Mouse (Mus musculus): Measurements from ENCODE around the gene Gnb3. TPM values are rescaled to one million over a fixed set of nuclear protein-coding genes. Genes with fewer than 3 reads are reported as not detected.
A peak's percentile ranks its signal among the peaks of the same experiment; 100 is the strongest.

Gene Gnb3
- polyA plus RNA-seq, 1 experiment from 2014 or later: 0.54 TPM

- no peaks in the 10 kb centered on the region for H3K27me3 ChIP-seq (ENCODE audit: control insufficient read depth, insufficient read depth, low read length)
- H3K9ac ChIP-seq (replicated peaks; ENCODE audit: low read depth, low read length): 0 out of 2 replicates have a peak overlapping the region, but pooled peaks have one; percentile 11
- H3K9me3 ChIP-seq (ENCODE audit: control insufficient read depth, low read length): no peaks in the 10 kb centered on the region
- no peaks in the 10 kb centered on the region for H3K36me3 ChIP-seq (ENCODE audit: control insufficient read depth, insufficient read depth, low read length)
- no peak overlapping the region for H3K4me3 ChIP-seq (ENCODE audit: low read depth, low read length)
- H3K4me1 ChIP-seq (ENCODE audit: control insufficient read depth, insufficient read depth, low read length): peaks cover 54% of the 10 kb centered on the region
- peak overlapping the region; percentile 71; the same call in 1 of the 2 replicates for H3K27ac ChIP-seq (ENCODE audit: low read depth, low read length)
- H3K4me2 ChIP-seq (ENCODE audit: low read depth, low read length): no peak overlapping the region; the same call in 1 of the 2 replicates
- WGBS: 88% methylated on average over 9 of the region's 9 CpGs
- ATAC-seq (ENCODE audit: low read depth): no peak
These were observed 20.4 kb upstream of the Gnb3 start for GRCm38 (mm10) chr6:124860511-124860910.

- no peak for ATAC-seq (ENCODE audit: low read depth)
- WGBS: 11% methylated on average over 12 of the region's 12 CpGs
- Histone ChIP-seq H3K4me3 (ENCODE audit: low read depth, low read length) (0 out of 2 replicates have a peak overlapping the region, but pooled peaks have one; percentile 9), H3K9ac (replicated peaks; ENCODE audit: low read depth, low read length) (peak overlapping the region; percentile 37; the same call in 1 of the 2 replicates), H3K9me3 (ENCODE audit: control insufficient read depth, low read length) (no peaks in the 10 kb centered on the region), H3K4me1 (ENCODE audit: control insufficient read depth, insufficient read depth, low read length) (peaks cover 50% of the 10 kb centered on the region), H3K36me3 (ENCODE audit: control insufficient read depth, insufficient read depth, low read length) (no peaks in the 10 kb centered on the region), H3K27me3 (ENCODE audit: control insufficient read depth, insufficient read depth, low read length) (no peaks in the 10 kb centered on the region), H3K4me2 (ENCODE audit: low read depth, low read length) (peak overlapping the region; percentile 37), H3K27ac (ENCODE audit: low read depth, low read length) (peak overlapping the region; percentile 71)
These were observed 19.6 kb upstream of the Gnb3 start for GRCm38 (mm10) chr6:124859725-124860124.

GRCm38 (mm10) chr6:124858561-124859318, 18.7 kb upstream of the Gnb3 start:
- H3K4me2 ChIP-seq (ENCODE audit: low read depth, low read length): peak overlapping the region; percentile 76; the same call in 1 of the 2 replicates
- 78% methylated on average over 28 of the region's 28 CpGs for WGBS
- no peaks in the 10 kb centered on the region for H3K9me3 ChIP-seq (ENCODE audit: control insufficient read depth, low read length)
- no peak overlapping the region for H3K27ac ChIP-seq (ENCODE audit: low read depth, low read length)
- no peak overlapping the region for H3K9ac ChIP-seq (replicated peaks; ENCODE audit: low read depth, low read length)
- no peaks in the 10 kb centered on the region for H3K27me3 ChIP-seq (ENCODE audit: control insufficient read depth, insufficient read depth, low read length)
- no peak overlapping the region for H3K4me3 ChIP-seq (ENCODE audit: low read depth, low read length)
- ATAC-seq (ENCODE audit: low read depth): no peak
- peaks cover 44% of the 10 kb centered on the region for H3K4me1 ChIP-seq (ENCODE audit: control insufficient read depth, insufficient read depth, low read length)
- H3K36me3 ChIP-seq (ENCODE audit: control insufficient read depth, insufficient read depth, low read length): no peaks in the 10 kb centered on the region

- Histone ChIP-seq H3K36me3 (ENCODE audit: control insufficient read depth, insufficient read depth, low read length) (no peaks in the 10 kb centered on the region), H3K9ac (replicated peaks; ENCODE audit: low read depth, low read length) (peak overlapping the region; percentile 95; the same call in 1 of the 2 replicates), H3K4me2 (ENCODE audit: low read depth, low read length) (peak overlapping the region; percentile 76), H3K27me3 (ENCODE audit: control insufficient read depth, insufficient read depth, low read length) (no peaks in the 10 kb centered on the region), H3K4me3 (ENCODE audit: low read depth, low read length) (peak overlapping the region; percentile 71), H3K9me3 (ENCODE audit: control insufficient read depth, low read length) (no peaks in the 10 kb centered on the region), H3K4me1 (ENCODE audit: control insufficient read depth, insufficient read depth, low read length) (peaks cover 44% of the 10 kb centered on the region), H3K27ac (ENCODE audit: low read depth, low read length) (peak overlapping the region; percentile 99)
- ATAC-seq (ENCODE audit: low read depth): no peak
- 21% methylated on average over 26 of the region's 26 CpGs for WGBS
These were observed 17.9 kb upstream of the Gnb3 start for GRCm38 (mm10) chr6:124857840-124858530.

GRCm38 (mm10) chr6:124856916-124857839, 17.1 kb upstream of the Gnb3 start, which contains the start of gene P3h3:
Gene P3h3 (minus strand): TSS chr6:124857752.
- Histone ChIP-seq H3K9ac (replicated peaks; ENCODE audit: low read depth, low read length) (peak within 1 kb of the TSS; percentile 95), H3K4me1 (ENCODE audit: control insufficient read depth, insufficient read depth, low read length) (peaks cover 37% of the 10 kb centered on the region), H3K36me3 (ENCODE audit: control insufficient read depth, insufficient read depth, low read length) (0 out of 2 replicates have a peak, but pooled peaks cover 3% of the 10 kb centered on the region), H3K27me3 (ENCODE audit: control insufficient read depth, insufficient read depth, low read length) (no peaks in the 10 kb centered on the region), H3K9me3 (ENCODE audit: control insufficient read depth, low read length) (no peaks in the 10 kb centered on the region), H3K4me3 (ENCODE audit: low read depth, low read length) (peak within 1 kb of the TSS; percentile 71), H3K27ac (ENCODE audit: low read depth, low read length) (peak within 1 kb of the TSS; percentile 99), H3K4me2 (ENCODE audit: low read depth, low read length) (peak within 1 kb of the TSS; percentile 76)
- peak; percentile 90 for ATAC-seq (ENCODE audit: low read depth)
- WGBS: under 1% methylated on average over 86 of the region's 86 CpGs

GRCm38 (mm10) chr6:124856321-124856720, 16.2 kb upstream of the Gnb3 start:
- peak overlapping the region; percentile 95 for H3K9ac ChIP-seq (replicated peaks; ENCODE audit: low read depth, low read length)
- peak overlapping the region; percentile 76 for H3K4me2 ChIP-seq (ENCODE audit: low read depth, low read length)
- H3K27me3 ChIP-seq (ENCODE audit: control insufficient read depth, insufficient read depth, low read length): no peaks in the 10 kb centered on the region
- H3K27ac ChIP-seq (ENCODE audit: low read depth, low read length): peak overlapping the region; percentile 99
- peak overlapping the region; percentile 71 for H3K4me3 ChIP-seq (ENCODE audit: low read depth, low read length)
- WGBS: 6% methylated on average over 13 of the region's 14 CpGs
- peaks cover 29% of the 10 kb centered on the region for H3K4me1 ChIP-seq (ENCODE audit: control insufficient read depth, insufficient read depth, low read length)
- H3K9me3 ChIP-seq (ENCODE audit: control insufficient read depth, low read length): no peaks in the 10 kb centered on the region
- ATAC-seq (ENCODE audit: low read depth): peak; percentile 81
- H3K36me3 ChIP-seq (ENCODE audit: control insufficient read depth, insufficient read depth, low read length): 0 out of 2 replicates have a peak, but pooled peaks cover 4% of the 10 kb centered on the region

- Histone ChIP-seq H3K9me3 (ENCODE audit: control insufficient read depth, low read length) (no peaks in the 10 kb centered on the region), H3K4me1 (ENCODE audit: control insufficient read depth, insufficient read depth, low read length) (peaks cover 12% of the 10 kb centered on the region; the same call in 1 of the 2 replicates), H3K4me3 (ENCODE audit: low read depth, low read length) (no peak overlapping the region), H3K9ac (replicated peaks; ENCODE audit: low read depth, low read length) (no peak overlapping the region), H3K27ac (ENCODE audit: low read depth, low read length) (no peak overlapping the region), H3K4me2 (ENCODE audit: low read depth, low read length) (no peak overlapping the region), H3K36me3 (ENCODE audit: control insufficient read depth, insufficient read depth, low read length) (0 out of 2 replicates have a peak, but pooled peaks cover 4% of the 10 kb centered on the region), H3K27me3 (ENCODE audit: control insufficient read depth, insufficient read depth, low read length) (no peaks in the 10 kb centered on the region)
- 82% methylated on average over 12 of the region's 12 CpGs for WGBS
- no peak for ATAC-seq (ENCODE audit: low read depth)
These were observed 14.6 kb upstream of the Gnb3 start for GRCm38 (mm10) chr6:124854647-124855046.

- H3K4me2 ChIP-seq (ENCODE audit: low read depth, low read length): no peak overlapping the region
These were observed 10.5 kb upstream of the Gnb3 start for GRCm38 (mm10) chr6:124850535-124850934.

More at GRCm38 (mm10) chr6:124850535-124850934, 10.5 kb upstream of the Gnb3 start:
- Histone ChIP-seq H3K9me3 (ENCODE audit: control insufficient read depth, low read length) (no peaks in the 10 kb centered on the region), H3K36me3 (ENCODE audit: control insufficient read depth, insufficient read depth, low read length) (peaks cover 8% of the 10 kb centered on the region; the same call in 1 of the 2 replicates), H3K4me3 (ENCODE audit: low read depth, low read length) (no peak overlapping the region), H3K27ac (ENCODE audit: low read depth, low read length) (no peak overlapping the region), H3K27me3 (ENCODE audit: control insufficient read depth, insufficient read depth, low read length) (no peaks in the 10 kb centered on the region), H3K4me1 (ENCODE audit: control insufficient read depth, insufficient read depth, low read length) (no peaks in the 10 kb centered on the region), H3K9ac (replicated peaks; ENCODE audit: low read depth, low read length) (no peak overlapping the region)
- 45% methylated on average over 6 of the region's 8 CpGs for WGBS
- no peak for ATAC-seq (ENCODE audit: low read depth)

All from neural tube, embryonic 14.5 days (tissue).